Mouse (Mus musculus): ENCODE data around the gene Hfe2.

GRCm38 (mm10) chr3:96559911-96560850, 35.2 kb downstream of the Hfe2 start:
- TF ChIP-seq CTCF (IDR thresholded peaks at IDR 0.05; ENCODE audit: borderline replicate concordance, insufficient read depth, low read length) (no peak), POLR2A (IDR thresholded peaks at IDR 0.05; ENCODE audit: low read depth, low read length) (0 out of 2 replicates have a peak, but pooled peaks have one; percentile 11)

Measured in embryonic fibroblast, embryonic 13.5 days (primary cell).